23 mouse cellular contexts compared by ENCODE assay signal in the genomic region with DNA sequence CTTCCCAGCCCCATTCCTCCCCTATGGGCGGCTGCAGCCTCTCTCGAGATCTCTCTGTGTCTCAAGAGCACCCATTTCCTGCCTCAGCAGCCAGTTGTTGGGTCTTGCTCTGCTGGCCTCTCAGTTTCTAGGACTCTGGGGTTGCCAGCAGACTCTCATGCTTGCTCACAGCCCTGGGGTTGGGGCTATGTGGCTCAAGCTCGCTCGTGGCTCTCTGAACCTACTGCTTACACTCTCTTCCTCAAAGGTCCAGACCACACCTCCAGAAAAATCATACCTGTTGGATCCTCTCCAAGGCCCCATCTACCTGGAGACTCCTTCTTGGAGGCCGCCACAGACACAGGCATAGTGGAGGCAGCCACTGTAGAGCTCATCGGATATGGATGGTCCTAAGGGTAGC. TPM values are rescaled to one million over a fixed set of nuclear protein-coding genes. Genes with fewer than 3 reads are reported as not detected.
DNase-seq lines count a peak whose midpoint lies in the region; ATAC-seq lines count a peak whose summit lies in the region.
"Had no signal": no experiment of that assay in that cellular context is flagged by ENCODE, and none has a peak within 500 bp of the region (broad histone marks: within the 10 kb centered on the region; RNA-seq: fewer than 3 reads in every experiment).

No protein-coding gene starts in this region.

- peaks cover 40% of the 10 kb centered on the region for H3K4me1 ChIP-seq in intestine, embryonic 16.5 days (ENCODE audit: control insufficient read depth, insufficient read depth, low read length)
- peaks cover 17% of the 10 kb centered on the region for H3K4me1 ChIP-seq in intestine, embryonic 15.5 days (replicated peaks)
- no peaks in the 10 kb centered on the region for H3K4me1 ChIP-seq in midbrain, embryonic 11.5 days (ENCODE audit: control insufficient read depth, insufficient read depth, low read length)
- peaks cover 5% of the 10 kb centered on the region; the same call in 1 of the 2 replicates for H3K4me1 ChIP-seq in midbrain, embryonic 13.5 days (replicated peaks)
- H3K4me1 ChIP-seq in forebrain, embryonic 12.5 days: 0 out of 2 replicates have a peak, but pooled peaks cover 4% of the 10 kb centered on the region
- H3K4me1 ChIP-seq: embryonic facial prominence, embryonic 13.5 days; embryonic facial prominence, embryonic 15.5 days; forebrain, embryonic 13.5 days; forebrain, embryonic 15.5 days had no signal

- WGBS in intestine, embryonic 16.5 days: 76% methylated on average over 6 of the region's 6 CpGs
- WGBS in intestine, embryonic 15.5 days: 81% methylated on average over 6 of the region's 6 CpGs
- WGBS in midbrain, embryonic 11.5 days: 83% methylated on average over 6 of the region's 6 CpGs
- whole genome bisulfite sequencing in midbrain, embryonic 13.5 days: 90% methylated on average over 6 of the region's 6 CpGs
- 89% methylated on average over 6 of the region's 6 CpGs for WGBS in forebrain, embryonic 12.5 days

- DNase-seq in midbrain, embryonic 11.5 days (ENCODE audit: low spot score, missing footprints): peak; percentile 33
- DNase-seq in thymus, postnatal 4 days: peak; percentile 6
- no peak for DNase-seq in thymus, postnatal 10 days (ENCODE audit: low spot score in 2 of 2)
- DNase-seq: adrenal gland, adult 2 months; adrenal gland, postnatal 10 days; adrenal gland, postnatal 25 days; cerebellum, adult 11 months; cerebellum, adult 18-20 months; cerebellum, adult 8-10 months; cerebellum, adult 9-11 months; cerebellum, postnatal 36 days; embryo, embryonic 11 days had no signal

- 0 out of 2 replicates have a peak overlapping the region, but pooled peaks have one; percentile 2 for H3K4me2 ChIP-seq in intestine, embryonic 16.5 days (ENCODE audit: low read depth, low read length)
- H3K4me2 ChIP-seq in intestine, embryonic 15.5 days (replicated peaks): no peak overlapping the region
- H3K4me2 ChIP-seq in midbrain, embryonic 11.5 days: no peak overlapping the region
- H3K4me2 ChIP-seq in midbrain, embryonic 13.5 days (replicated peaks): no peak overlapping the region
- no peak overlapping the region for H3K4me2 ChIP-seq in forebrain, embryonic 12.5 days
- H3K4me2 ChIP-seq: embryonic facial prominence, embryonic 13.5 days; embryonic facial prominence, embryonic 15.5 days; forebrain, embryonic 13.5 days; forebrain, embryonic 15.5 days had no signal

- H3K27me3 ChIP-seq in intestine, embryonic 16.5 days (replicated peaks; ENCODE audit: control insufficient read depth, insufficient read depth, low read length): no peaks in the 10 kb centered on the region
- no peaks in the 10 kb centered on the region for H3K27me3 ChIP-seq in intestine, embryonic 15.5 days (replicated peaks)
- H3K27me3 ChIP-seq in midbrain, embryonic 11.5 days (ENCODE audit: control insufficient read depth, insufficient read depth, low read length): no peaks in the 10 kb centered on the region
- no peaks in the 10 kb centered on the region for H3K27me3 ChIP-seq in midbrain, embryonic 13.5 days
- H3K27me3 ChIP-seq in forebrain, embryonic 12.5 days: no peaks in the 10 kb centered on the region
- H3K27me3 ChIP-seq: embryonic facial prominence, embryonic 13.5 days; embryonic facial prominence, embryonic 15.5 days; forebrain, embryonic 13.5 days; forebrain, embryonic 15.5 days had no signal

- ATAC-seq in intestine, embryonic 16.5 days: no peak
- ATAC-seq in intestine, embryonic 15.5 days: no peak
- ATAC-seq in midbrain, embryonic 11.5 days (ENCODE audit: low FRiP score): no peak
- no peak for ATAC-seq in midbrain, embryonic 13.5 days
- ATAC-seq in forebrain, embryonic 12.5 days (ENCODE audit: low FRiP score): no peak
- ATAC-seq: forebrain, embryonic 13.5 days; forebrain, embryonic 15.5 days had no signal

- H3K9me3 ChIP-seq in intestine, embryonic 16.5 days (ENCODE audit: control insufficient read depth, low read length): no peaks in the 10 kb centered on the region
- H3K9me3 ChIP-seq in intestine, embryonic 15.5 days: no peaks in the 10 kb centered on the region
- H3K9me3 ChIP-seq in midbrain, embryonic 11.5 days (ENCODE audit: control insufficient read depth, low read length): no peaks in the 10 kb centered on the region
- H3K9me3 ChIP-seq in midbrain, embryonic 13.5 days: no peaks in the 10 kb centered on the region
- H3K9me3 ChIP-seq in forebrain, embryonic 12.5 days: no peaks in the 10 kb centered on the region
- H3K9me3 ChIP-seq: embryonic facial prominence, embryonic 13.5 days; embryonic facial prominence, embryonic 15.5 days; forebrain, embryonic 10.5 days; forebrain, embryonic 13.5 days; forebrain, embryonic 15.5 days had no signal

- no peaks in the 10 kb centered on the region for H3K36me3 ChIP-seq in intestine, embryonic 16.5 days (ENCODE audit: control insufficient read depth, insufficient read depth, low read length)
- no peaks in the 10 kb centered on the region for H3K36me3 ChIP-seq in intestine, embryonic 15.5 days
- no peaks in the 10 kb centered on the region for H3K36me3 ChIP-seq in midbrain, embryonic 11.5 days (ENCODE audit: control insufficient read depth, insufficient read depth, low read length)
- no peaks in the 10 kb centered on the region for H3K36me3 ChIP-seq in midbrain, embryonic 13.5 days
- no peaks in the 10 kb centered on the region for H3K36me3 ChIP-seq in forebrain, embryonic 12.5 days (replicated peaks)
- H3K36me3 ChIP-seq: embryonic facial prominence, embryonic 13.5 days; embryonic facial prominence, embryonic 15.5 days; forebrain, embryonic 10.5 days; forebrain, embryonic 15.5 days had no signal

- H3K4me3 ChIP-seq in intestine, embryonic 16.5 days (ENCODE audit: low read length): no peak overlapping the region
- no peak overlapping the region for H3K4me3 ChIP-seq in intestine, embryonic 15.5 days (replicated peaks)
- no peak overlapping the region for H3K4me3 ChIP-seq in midbrain, embryonic 11.5 days (ENCODE audit: low read depth, low read length)
- no peak overlapping the region for H3K4me3 ChIP-seq in midbrain, embryonic 13.5 days (replicated peaks)
- H3K4me3 ChIP-seq in forebrain, embryonic 12.5 days (replicated peaks): no peak overlapping the region
- H3K4me3 ChIP-seq: embryonic facial prominence, embryonic 13.5 days; embryonic facial prominence, embryonic 15.5 days; erythroblast, embryonic 14.5 days; forebrain, embryonic 10.5 days; forebrain, embryonic 13.5 days; forebrain, embryonic 15.5 days had no signal

- H3K27ac ChIP-seq in intestine, embryonic 16.5 days (ENCODE audit: low read length): peak overlapping the region; percentile 74
- H3K27ac ChIP-seq in intestine, embryonic 15.5 days: no peak overlapping the region
- no peak overlapping the region for H3K27ac ChIP-seq in midbrain, embryonic 11.5 days (ENCODE audit: low read depth, low read length)
- no peak overlapping the region for H3K27ac ChIP-seq in midbrain, embryonic 13.5 days
- no peak overlapping the region for H3K27ac ChIP-seq in forebrain, embryonic 12.5 days
- H3K27ac ChIP-seq: embryonic facial prominence, embryonic 13.5 days; embryonic facial prominence, embryonic 15.5 days; forebrain, embryonic 10.5 days; forebrain, embryonic 13.5 days; forebrain, embryonic 15.5 days had no signal

- 0 out of 2 replicates have a peak overlapping the region, but pooled peaks have one; percentile 34 for H3K9ac ChIP-seq in intestine, embryonic 16.5 days (ENCODE audit: low read depth, low read length)
- no peak overlapping the region for H3K9ac ChIP-seq in intestine, embryonic 15.5 days
- no peak overlapping the region for H3K9ac ChIP-seq in midbrain, embryonic 11.5 days (ENCODE audit: low read length)
- H3K9ac ChIP-seq in midbrain, embryonic 13.5 days (replicated peaks): no peak overlapping the region
- no peak overlapping the region for H3K9ac ChIP-seq in forebrain, embryonic 12.5 days
- H3K9ac ChIP-seq: embryonic facial prominence, embryonic 13.5 days; embryonic facial prominence, embryonic 15.5 days; forebrain, embryonic 13.5 days; forebrain, embryonic 15.5 days had no signal

RNA-seq across cellular contexts. Expression of gene Nr2e3, which starts 10.9 kb away (rescaled TPM):
- polyA plus RNA-seq in intestine, embryonic 16.5 days (2015; fragmentation: Nextera tagmentation; extraction: Ambion mirVana): 16.9 and 21.2 TPM in 2 replicates
- polyA plus RNA-seq in intestine, embryonic 15.5 days (2015; fragmentation: Nextera tagmentation; extraction: Ambion mirVana): 8.0 and 9.0 TPM in 2 replicates
- not detected in 2 replicates for polyA plus RNA-seq in midbrain, embryonic 11.5 days (2014; fragmentation: Nextera tagmentation; extraction: Ambion mirVana)
- not detected in 2 replicates for polyA plus RNA-seq in midbrain, embryonic 13.5 days (2015; fragmentation: Nextera tagmentation; extraction: Ambion mirVana)
- 0.15 TPM in 1 of 2 replicates, not detected in the other for polyA plus RNA-seq in forebrain, embryonic 12.5 days (2016; fragmentation: Nextera tagmentation; extraction: Ambion mirVana)
- polyA plus RNA-seq: adrenal gland, adult 2 months; C2C12; erythroblast, embryonic 14.5 days; forebrain, embryonic 10.5 days; forebrain, embryonic 13.5 days; forebrain, embryonic 15.5 days had no signal

Comparison
In these comparisons a context has a peak if more than half of its experiments do, and no peak if none do; other contexts are left out.
1. DNase-seq: peak in midbrain, embryonic 11.5 days (single experiment) and thymus, postnatal 4 days (single experiment); none in thymus, postnatal 10 days (0 of 2).